Mouse (Mus musculus) CH12.LX (cell line): ENCODE results near the gene Ssr1. TPM values are rescaled to one million over a fixed set of nuclear protein-coding genes. Genes with fewer than 3 reads are reported as not detected.

ENCODE experiments used
- DNase-seq: peaks from one replicate; pipeline ENCODE4 v3.0.0-alpha.2; 2013; ENCODE audit errors: extremely low read depth
- H3K27ac ChIP-seq: 2 replicates; pipeline ENCODE4 v1.5.1; 2012; ENCODE audit warnings: low read depth, mild to moderate bottlenecking, control low read depth, moderate library complexity; ENCODE audit not compliant: insufficient read depth
- H3K27me3 ChIP-seq: replicated peaks from 2 replicates; pipeline ENCODE3; 2012; ENCODE audit warnings: inconsistent platforms
- H3K36me3 ChIP-seq, 2 experiments: replicated peaks in 1 of 2; 2 replicates each; pipeline versions ENCODE3 to v1.6.1; 2012; ENCODE audit warnings: inconsistent platforms in 1 of 2, low read length in 1 of 2, mild to moderate bottlenecking in 1 of 2, mixed read lengths in 1 of 2, moderate library complexity in 1 of 2; ENCODE audit not compliant: control insufficient read depth in 1 of 2, insufficient read depth in 1 of 2
- H3K4me1 ChIP-seq, 2 experiments: 2 replicates each; pipeline ENCODE4 v1.6.1; 2012; ENCODE audit warnings: inconsistent platforms in 1 of 2, moderate library complexity in 1 of 2; ENCODE audit not compliant: insufficient read depth in 2 of 2, control insufficient read depth in 1 of 2
- H3K4me2 ChIP-seq: 2 replicates; pipeline ENCODE4 v1.6.1; 2012; ENCODE audit warnings: low read depth, mild to moderate bottlenecking, control low read depth; ENCODE audit not compliant: poor library complexity, insufficient read depth, severe bottlenecking
- H3K4me3 ChIP-seq, 3 experiments: fragments of 150-350 bp in 1 of 3; sonication (generic) in 1 of 3; replicated peaks in 1 of 3; 2 replicates each; pipeline versions ENCODE3 to v1.5.1; 2011 to 2012; ENCODE audit warnings: low read depth in 2 of 3, low read length in 2 of 3, mild to moderate bottlenecking in 2 of 3, moderate library complexity in 2 of 3, control low read depth in 1 of 3, improper control_type of control experiment in 1 of 3, inconsistent platforms in 1 of 3, mixed read lengths in 1 of 3; ENCODE audit not compliant: poor library complexity in 1 of 3
- H3K79me2 ChIP-seq: replicated peaks from 2 replicates; pipeline ENCODE4 v1.6.1; 2012; ENCODE audit warnings: mild to moderate bottlenecking, moderate library complexity; ENCODE audit not compliant: control insufficient read depth, poor library complexity, insufficient read depth, severe bottlenecking; ENCODE audit errors: extremely low read depth
- H3K9ac ChIP-seq: 2 replicates; pipeline ENCODE4 v1.6.1; 2012; ENCODE audit warnings: low read depth, mild to moderate bottlenecking, control low read depth, moderate library complexity; ENCODE audit not compliant: insufficient read depth
- H3K9me3 ChIP-seq: replicated peaks from 2 replicates; pipeline ENCODE3; 2012; ENCODE audit warnings: low read length, inconsistent platforms, mixed read lengths
- BHLHE40 ChIP-seq: IDR thresholded peaks from 2 replicates; pipeline ENCODE4 v1.6.1; 2011; ENCODE audit warnings: mild to moderate bottlenecking, low read depth, low read length, improper control_type of control experiment
- CHD2 ChIP-seq: IDR thresholded peaks from 2 replicates; pipeline ENCODE4 v1.6.1; 2011; ENCODE audit warnings: low read length, improper control_type of control experiment
- CTCF ChIP-seq, 2 experiments: IDR thresholded peaks in 1 of 2; conservative IDR thresholded peaks in 1 of 2; 2 replicates each; pipeline ENCODE4 v1.5.1; 2011 to 2012; ENCODE audit warnings: low read depth in 2 of 2, low read length in 2 of 2, improper control_type of control experiment in 1 of 2, inconsistent platforms in 1 of 2, mild to moderate bottlenecking in 1 of 2, moderate library complexity in 1 of 2
- E2F4 ChIP-seq: IDR thresholded peaks from 2 replicates; pipeline ENCODE4 v1.6.1; 2011; ENCODE audit warnings: low read depth, low read length, improper control_type of control experiment; ENCODE audit not compliant: insufficient replicate concordance
- GABPA ChIP-seq: IDR thresholded peaks from 2 replicates; pipeline ENCODE4 v1.6.1; 2012; ENCODE audit warnings: low read depth, low read length, improper control_type of control experiment, inconsistent platforms; ENCODE audit not compliant: insufficient replicate concordance
- KAT2A ChIP-seq: IDR thresholded peaks from 2 replicates; pipeline ENCODE4 v1.6.1; 2012; ENCODE audit warnings: low read length, improper control_type of control experiment, inconsistent platforms; ENCODE audit not compliant: insufficient replicate concordance
- MAZ ChIP-seq: IDR thresholded peaks from 2 replicates; pipeline ENCODE4 v1.6.1; 2012; ENCODE audit warnings: low read depth, mild to moderate bottlenecking, inconsistent platforms, low read length, improper control_type of control experiment, moderate library complexity
- MEF2A ChIP-seq: IDR thresholded peaks from 2 replicates; pipeline ENCODE4 v1.6.1; 2014; ENCODE audit warnings: low read depth, mild to moderate bottlenecking, inconsistent platforms, low read length, improper control_type of control experiment, borderline replicate concordance
- NELFE ChIP-seq: IDR thresholded peaks from 2 replicates; pipeline ENCODE4 v1.6.1; 2011; ENCODE audit warnings: low read depth, low read length, improper control_type of control experiment
- RAD21 ChIP-seq: IDR thresholded peaks from 2 replicates; pipeline ENCODE4 v1.6.1; 2011; ENCODE audit warnings: low read depth, mild to moderate bottlenecking, low read length, improper control_type of control experiment, moderate library complexity
- SMC3 ChIP-seq: IDR thresholded peaks from 2 replicates; pipeline ENCODE4 v1.6.1; 2011; ENCODE audit warnings: low read depth, low read length, improper control_type of control experiment
- TCF12 ChIP-seq: IDR thresholded peaks from 2 replicates; pipeline ENCODE4 v1.6.1; 2014; ENCODE audit warnings: low read depth, mild to moderate bottlenecking, inconsistent platforms, low read length, improper control_type of control experiment
- UBTF ChIP-seq: IDR thresholded peaks from 2 replicates; pipeline ENCODE4 v1.6.1; 2012; ENCODE audit warnings: low read depth, mild to moderate bottlenecking, inconsistent platforms, low read length, improper control_type of control experiment, moderate library complexity
- ZKSCAN1 ChIP-seq: IDR thresholded peaks from 2 replicates; pipeline ENCODE4 v1.6.1; 2012; ENCODE audit warnings: low read depth, inconsistent platforms, low read length, improper control_type of control experiment, borderline replicate concordance
- ZNF384 ChIP-seq: IDR thresholded peaks from 2 replicates; pipeline ENCODE4 v1.6.1; 2012; ENCODE audit warnings: low read depth, low read length, improper control_type of control experiment, inconsistent platforms
- dilution Hi-C: fragments of 300-500 bp; cut with MboI; formaldehyde crosslinking; loops from 2 replicates; pipeline ENCODE4 v1.14.3; 2020; ENCODE audit warnings: low sequenced_read_pairs; ENCODE audit not compliant: extremely low pct_unique_long_range_greater_than_20kb, extremely low pct_ligation_motif_present
- in situ Hi-C: fragments of 300-500 bp; cut with MboI; formaldehyde crosslinking; loops from 3 replicates; pipeline ENCODE4 v1.14.3; 2019; ENCODE audit warnings: low sequenced_read_pairs, low pct_ligation_motif_present, low pct_unique_long_range_greater_than_20kb, mixed read lengths
- polyA plus RNA-seq: library from polyadenylated mRNA; unstranded; fragments of >175 nt; gene quantifications from 2 replicates; pipeline ENCODE4 v1.2.1, GENCODE M21; 2012; ENCODE audit warnings: low read depth; ENCODE audit not compliant: insufficient read length
- total RNA-seq, 2 experiments: library from RNA; depleted of rRNA; stranded (reverse); fragments of 300-350 nt in 1 of 2; fragments of >200 nt in 1 of 2; gene quantifications; 2 replicates each; pipeline ENCODE4 v1.2.3; 2012 to 2014

Ssr1 gene
- total and polyA plus RNA-seq, 3 experiments = 67.1 to 167 (median 145) TPM

- in situ Hi-C loops (loop anchor here (25.0 kb wide), 1 partner anchor 416 kb away; no protein-coding TSS in a partner anchor), dilution Hi-C loops (no loop called here)
- no peak for DNase-seq
- no peak for TF ChIP-seq GABPA
- TF ChIP-seq NELFE = no peak
- no peak for TF ChIP-seq UBTF
- TF ChIP-seq ZKSCAN1 = no peak
- no peak for TF ChIP-seq RAD21
- no peak for TF ChIP-seq TCF12
- TF ChIP-seq SMC3 = no peak
- no peak for TF ChIP-seq ZNF384
- no peak for TF ChIP-seq KAT2A
- Histone ChIP-seq H3K27me3 (no peaks in the 10 kb centered on the region), H3K27ac (no peak overlapping the region), H3K4me1 (no peaks in the 10 kb centered on the region), H3K4me3 (no peak overlapping the region), H3K36me3 (peaks cover 22 to 31% of the 10 kb centered on the region in 2 experiments), H3K79me2 (no peaks in the 10 kb centered on the region), H3K9me3 (no peaks in the 10 kb centered on the region), H3K4me2 (no peak overlapping the region), H3K9ac (no peak overlapping the region)
Measured at GRCm38 (mm10) chr13:37952981-37953380, 41.0 kb downstream of the Ssr1 start.

DNA sequence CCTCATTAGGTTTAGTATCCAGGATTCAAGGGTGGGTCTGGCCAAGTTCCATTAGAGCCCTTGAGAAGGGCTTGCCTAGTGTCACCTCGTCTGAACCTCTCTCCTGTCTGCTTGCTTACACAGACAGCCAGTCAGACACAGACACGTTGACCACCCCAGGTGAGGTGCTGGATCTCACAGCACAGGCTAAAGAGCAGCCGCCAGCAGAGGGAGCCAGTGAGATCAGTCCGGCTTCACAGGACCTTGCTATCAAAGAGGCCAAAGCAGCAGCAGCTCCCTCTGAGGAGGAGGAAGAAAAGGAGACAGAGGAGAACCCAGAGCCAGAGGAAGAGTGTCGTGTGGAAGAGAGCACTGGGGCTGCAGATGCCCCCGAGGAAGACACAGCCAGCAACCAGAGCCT lies 47.3 kb downstream of the Ssr1 start:
- H3K36me3 ChIP-seq = peaks cover 40 to 79% of the 10 kb centered on the region in 2 experiments
- no peaks in the 10 kb centered on the region for H3K79me2 ChIP-seq
- no peaks in the 10 kb centered on the region for H3K9me3 ChIP-seq
- DNase-seq = peak; percentile 82
- TF ChIP-seq MEF2A (no peak), CTCF (conservative IDR thresholded peaks at IDR 0.05 in 1 of 2, IDR thresholded peaks at IDR 0.05 in 1 of 2; ENCODE audit: low read depth in 2 of 2, low read length in 2 of 2) (peak; percentile 58 to 77), ZNF384 (no peak), RAD21 (peak; percentile 48), SMC3 (peak; percentile 76)
- H3K4me2 ChIP-seq = no peak overlapping the region
- H3K4me1 ChIP-seq = peaks cover 4 to 17% of the 10 kb centered on the region in 2 experiments; a peak in 3 of 4 replicates
- H3K9ac ChIP-seq = no peak overlapping the region
- in situ Hi-C loops (no loop called here), dilution Hi-C loops (no loop called here)
- H3K4me3 ChIP-seq = no peak overlapping the region
- H3K27ac ChIP-seq = no peak overlapping the region
- no peaks in the 10 kb centered on the region for H3K27me3 ChIP-seq

GRCm38 (mm10) chr13:37945392-37945791 lies 48.6 kb downstream of the Ssr1 start:
- DNase-seq = no peak
- dilution Hi-C loops (no loop called here), in situ Hi-C loops (no loop called here)
- Histone ChIP-seq H3K4me1 (peaks cover 11 to 30% of the 10 kb centered on the region in 2 experiments), H3K9me3 (no peaks in the 10 kb centered on the region), H3K9ac (no peak overlapping the region), H3K36me3 (peaks cover 40 to 85% of the 10 kb centered on the region in 2 experiments), H3K27ac (no peak overlapping the region), H3K4me2 (no peak overlapping the region)
- TF ChIP-seq CHD2 (no peak), ZNF384 (no peak), CTCF (conservative IDR thresholded peaks at IDR 0.05 in 1 of 2, IDR thresholded peaks at IDR 0.05 in 1 of 2; ENCODE audit: low read depth in 2 of 2, low read length in 2 of 2) (no peak), MAZ (no peak), MEF2A (no peak), E2F4 (no peak), BHLHE40 (no peak), UBTF (no peak)
- TF ChIP-seq, all 38 proteins: peak for 0
- Histone ChIP-seq H3K79me2 (no peaks in the 10 kb centered on the region), H3K4me3 (no peak overlapping the region), H3K27me3 (no peaks in the 10 kb centered on the region)
